Mouse (Mus musculus): ENCODE measurements around the gene Ptpn7.
A peak's percentile ranks its signal among the peaks of the same experiment; 100 is the strongest.

Gene Ptpn7

GRCm38 (mm10) chr1:135128986-135129385, 3.5 kb upstream of the Ptpn7 start:
- DNase-seq (ENCODE audit: low spot score) = peak; percentile 55

DNA sequence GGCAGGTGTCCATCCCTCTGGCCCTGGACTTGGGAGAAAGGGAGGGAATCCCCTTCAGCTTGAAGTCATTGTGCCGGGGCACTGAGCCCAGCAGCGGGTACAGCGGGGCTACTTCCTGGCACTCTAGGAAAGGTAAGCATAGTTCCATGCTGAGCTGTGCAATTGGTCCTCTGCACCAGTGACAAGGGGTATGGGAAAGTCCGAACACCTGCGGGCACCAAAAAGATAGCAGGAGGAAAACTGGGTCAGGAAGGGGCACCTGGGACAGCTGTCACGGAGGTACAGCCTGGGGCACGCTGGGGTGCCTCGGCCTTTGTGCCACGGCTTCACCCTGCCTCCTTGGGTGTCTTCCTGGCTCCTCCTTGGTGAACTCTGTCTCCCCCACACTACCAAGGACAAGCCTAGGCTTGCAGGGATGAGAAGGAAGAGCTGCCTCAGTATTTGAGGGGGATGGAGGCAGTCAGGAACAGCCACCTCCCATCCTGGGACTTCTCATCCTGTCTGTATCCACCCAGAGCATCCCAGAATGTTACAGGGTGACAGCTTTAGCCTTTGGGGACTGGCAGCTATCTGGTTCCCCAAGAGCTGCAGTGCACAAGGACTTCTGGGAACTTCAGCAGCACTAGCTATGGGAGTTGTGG, 2.8 kb upstream of the Ptpn7 start:
- DNase-seq (ENCODE audit: low spot score) = no peak

- no peak for DNase-seq (ENCODE audit: low spot score)
Observed at GRCm38 (mm10) chr1:135130376-135131018, 2.0 kb upstream of the Ptpn7 start.

- no peak for DNase-seq (ENCODE audit: low spot score)
Observed at GRCm38 (mm10) chr1:135131034-135131433, 1.5 kb upstream of the Ptpn7 start.

GRCm38 (mm10) chr1:135131560-135131959, 940 bp upstream of the Ptpn7 start:
- DNase-seq (ENCODE audit: low spot score) = no peak

DNA sequence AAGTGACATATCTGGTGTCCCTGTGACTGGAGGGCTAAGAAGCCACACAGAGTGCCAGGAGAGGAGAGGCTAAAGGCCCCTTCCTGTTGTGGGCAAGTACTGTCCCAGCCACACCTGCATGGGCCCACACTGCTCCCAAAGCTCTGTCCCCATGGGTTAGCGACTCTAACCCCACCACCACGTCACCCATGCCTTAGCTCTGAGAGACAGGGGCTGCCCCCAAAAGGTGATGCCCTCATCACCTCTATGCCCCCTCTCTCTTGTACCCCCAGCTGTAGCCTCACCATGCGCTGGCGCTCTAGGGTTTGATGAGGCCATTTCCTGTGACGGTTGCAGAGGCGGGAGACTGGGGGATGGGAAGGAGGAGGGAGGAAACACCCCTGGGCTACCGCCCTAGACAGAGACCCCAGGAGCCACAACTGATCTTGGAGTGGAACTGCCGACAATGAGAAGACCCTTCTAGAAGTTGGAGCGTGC, 431 bp downstream of the Ptpn7 start:
- DNase-seq (ENCODE audit: low spot score) = no peak

- DNase-seq (ENCODE audit: low spot score) = no peak
Observed at GRCm38 (mm10) chr1:135133678-135134435, 1.4 kb downstream of the Ptpn7 start.

- DNase-seq (ENCODE audit: low spot score) = no peak
Observed at GRCm38 (mm10) chr1:135135111-135135787, 2.7 kb downstream of the Ptpn7 start.

- peak; percentile 59 for DNase-seq (ENCODE audit: low spot score)
Observed at GRCm38 (mm10) chr1:135136500-135136899, 4.0 kb downstream of the Ptpn7 start.

GRCm38 (mm10) chr1:135139906-135140305, 7.4 kb downstream of the Ptpn7 start:
- DNase-seq (ENCODE audit: low spot score) = no peak

GRCm38 (mm10) chr1:135142452-135142851, 10.0 kb downstream of the Ptpn7 start:
- no peak for DNase-seq (ENCODE audit: low spot score)

DNA sequence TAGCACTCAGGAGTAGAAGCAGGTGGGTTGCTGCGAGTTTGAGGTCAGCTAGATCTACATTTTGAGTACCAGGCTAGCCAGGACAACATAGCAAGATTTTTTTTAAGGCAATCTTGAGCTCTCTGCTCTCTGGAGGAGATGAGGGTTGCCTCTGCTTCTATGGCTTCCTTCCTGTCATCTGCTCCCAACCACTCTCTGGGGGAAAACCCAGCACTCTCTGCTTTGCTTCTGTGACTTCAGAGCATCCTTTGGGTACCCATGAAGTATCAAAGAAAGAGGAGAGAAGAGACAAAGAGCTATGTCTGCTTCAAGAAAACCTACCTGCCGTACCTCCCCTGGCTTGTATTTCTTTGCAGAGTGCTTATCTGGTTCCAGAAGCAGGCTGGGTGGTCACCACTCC, 11.4 kb downstream of the Ptpn7 start:
- DNase-seq (ENCODE audit: low spot score) = no peak

- peak; percentile 89 for DNase-seq (ENCODE audit: low spot score)
Observed at GRCm38 (mm10) chr1:135146077-135146945, 13.8 kb downstream of the Ptpn7 start, which contains the start of gene Arl8a. Gene Arl8a, plus strand, starts transcription at chr1:135146824.

DNA sequence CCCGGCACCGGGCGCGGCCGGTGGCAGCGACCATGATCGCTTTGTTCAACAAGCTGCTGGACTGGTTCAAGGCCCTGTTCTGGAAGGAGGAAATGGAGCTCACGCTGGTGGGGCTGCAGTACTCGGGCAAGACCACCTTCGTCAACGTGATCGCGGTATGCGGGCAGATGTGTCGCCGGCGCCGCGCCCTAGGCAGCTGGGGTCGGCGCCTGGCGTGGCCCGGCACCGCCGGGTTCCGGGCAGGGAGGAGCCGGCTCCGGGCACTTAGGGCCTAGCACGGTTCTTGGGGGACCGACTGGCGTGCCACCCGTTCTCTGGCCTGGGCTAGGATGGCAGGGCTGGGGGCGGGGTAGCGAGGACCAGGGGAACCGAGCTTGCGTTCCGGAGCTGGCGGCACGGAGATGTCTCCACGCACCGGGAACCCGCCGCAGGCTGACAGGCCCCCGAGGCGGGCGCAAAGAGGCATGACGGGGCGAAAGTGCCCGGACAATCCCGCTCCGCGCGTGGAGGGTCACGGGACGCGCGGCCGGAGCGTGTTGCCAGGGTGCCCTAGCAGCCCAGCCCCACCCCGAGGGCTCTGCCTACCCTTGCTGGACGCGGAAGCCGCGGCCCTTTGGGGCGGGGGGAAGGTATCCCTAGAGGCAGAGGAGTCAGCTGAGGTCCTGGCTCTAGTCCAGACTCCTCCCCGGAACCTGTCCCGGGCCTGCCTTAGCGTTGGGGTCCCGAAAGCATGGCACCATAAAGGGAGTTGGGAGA, 14.6 kb downstream of the Ptpn7 start:
- peak; percentile 83 for DNase-seq (ENCODE audit: low spot score)

GRCm38 (mm10) chr1:135147702-135148058, 15.2 kb downstream of the Ptpn7 start:
- DNase-seq (ENCODE audit: low spot score) = no peak

DNA sequence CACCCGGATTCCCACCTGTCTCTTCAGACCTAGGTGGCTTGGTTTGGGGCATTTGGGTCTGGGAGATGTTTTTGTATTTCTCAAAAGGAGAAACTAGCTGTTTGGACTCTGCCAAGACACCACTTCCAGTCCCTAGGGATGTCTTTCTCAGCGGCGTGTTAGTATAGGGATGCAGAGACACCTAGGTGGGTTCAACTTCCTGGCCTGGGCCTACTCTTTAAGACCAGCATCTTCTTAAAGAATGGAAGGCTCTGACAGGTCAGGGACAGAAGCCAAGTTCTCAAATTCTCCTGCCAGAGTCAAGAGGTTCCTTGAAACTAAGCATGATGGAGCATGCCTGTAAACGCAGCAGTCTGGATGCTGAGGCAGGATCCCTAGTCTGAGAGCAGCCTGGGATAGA, 16.0 kb downstream of the Ptpn7 start:
- no peak for DNase-seq (ENCODE audit: low spot score)

DNA sequence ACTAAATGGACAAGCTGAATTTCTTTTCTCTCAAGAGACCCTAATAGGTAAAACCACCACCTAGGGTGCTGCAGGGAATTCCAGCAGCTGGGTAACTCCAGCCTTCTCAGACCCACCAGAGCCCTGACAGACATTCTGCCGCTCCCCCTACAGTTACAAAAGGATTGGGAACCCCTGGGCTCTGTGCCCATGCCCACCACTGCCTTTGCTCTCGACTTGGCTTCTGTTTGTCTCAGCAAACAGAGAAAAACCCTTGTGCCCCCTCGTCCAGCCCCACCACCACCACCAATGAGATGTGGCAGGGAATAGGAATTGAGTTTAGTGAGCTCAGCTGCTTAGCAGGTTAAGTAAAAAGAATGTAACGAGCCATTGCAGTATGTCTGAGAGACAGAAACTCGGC, 16.5 kb downstream of the Ptpn7 start:
- no peak for DNase-seq (ENCODE audit: low spot score)

DNA sequence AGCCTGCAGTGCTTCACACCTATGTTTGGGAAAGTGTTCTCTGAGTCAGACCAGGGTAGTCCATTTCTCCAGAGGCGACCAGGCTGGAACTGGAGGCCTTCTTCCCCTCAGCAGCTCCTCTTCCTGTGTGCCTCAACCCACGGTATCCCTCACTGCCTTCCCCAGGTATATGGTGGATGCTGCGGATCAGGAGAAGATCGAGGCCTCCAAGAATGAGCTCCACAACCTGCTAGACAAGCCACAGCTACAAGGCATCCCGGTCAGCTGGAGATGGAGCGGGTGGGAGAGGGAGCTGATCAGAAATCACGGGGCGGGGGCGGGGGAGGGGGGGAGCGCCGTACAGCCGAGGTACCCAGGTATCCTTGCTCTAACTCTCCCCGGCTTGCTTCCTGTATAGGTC, 21.5 kb downstream of the Ptpn7 start:
- DNase-seq (ENCODE audit: low spot score) = no peak

DNA sequence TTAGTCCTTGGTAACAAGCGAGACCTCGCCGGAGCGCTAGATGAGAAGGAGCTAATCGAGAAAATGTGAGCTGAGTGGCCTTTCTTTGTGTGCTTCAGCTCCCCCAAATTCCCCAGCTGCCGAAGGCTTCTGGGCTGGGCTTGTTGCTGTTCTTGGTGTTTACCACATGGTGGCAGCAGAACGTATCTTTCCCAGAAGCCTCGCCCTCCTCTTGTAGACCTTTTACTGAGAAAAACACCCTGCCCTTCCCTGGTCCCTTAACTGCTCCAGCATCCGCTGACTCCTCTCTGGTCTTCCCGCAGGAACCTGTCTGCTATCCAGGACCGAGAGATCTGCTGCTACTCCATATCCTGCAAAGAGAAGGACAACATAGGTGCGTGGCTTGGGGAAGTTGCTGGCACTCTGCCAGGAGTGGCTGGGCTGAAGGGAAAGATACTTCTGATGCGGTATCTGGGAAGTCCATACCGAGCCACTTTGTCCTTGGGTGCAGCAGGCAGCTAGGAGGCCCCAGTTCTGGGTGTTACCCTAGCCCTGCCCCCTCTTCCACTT, 22.0 kb downstream of the Ptpn7 start:
- peak; percentile 66 for DNase-seq (ENCODE audit: low spot score)

DNA sequence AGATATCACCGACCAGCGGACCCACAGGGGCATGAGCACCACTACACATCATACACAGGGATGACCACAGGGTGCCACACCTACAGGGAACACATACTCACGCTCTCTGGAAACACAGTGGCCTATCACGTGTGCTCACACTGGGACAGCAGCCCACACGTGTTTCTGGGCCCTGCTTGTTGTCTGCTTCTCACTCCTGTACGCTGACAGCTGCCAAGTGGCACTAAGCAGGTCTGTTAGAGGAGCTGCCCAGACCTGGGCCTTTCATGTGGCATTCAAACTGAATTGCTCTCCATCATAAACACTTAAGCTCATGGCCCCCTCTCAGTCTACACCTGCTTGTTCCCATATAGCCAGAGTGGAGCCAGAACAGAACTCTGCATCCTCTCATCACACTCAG, 23.8 kb downstream of the Ptpn7 start:
- no peak for DNase-seq (ENCODE audit: low spot score)
